Mouse (Mus musculus) large intestine, adult 2 months (tissue): ENCODE data around the gene Tmem108. TPM values are rescaled to one million over a fixed set of nuclear protein-coding genes. Genes with fewer than 3 reads are reported as not detected.

ENCODE experiments used
- DNase-seq: peaks from one replicate; pipeline ENCODE4 v3.0.0-alpha.2; 2012; ENCODE audit warnings: low read depth, low spot score
- WGBS: fragments of 180-500 bp; shearing (Covaris S2); methylation state at CpG from one replicate; pipeline ENCODE4 v1.1.7; 2018; 5-methylcytosine and 5-hydroxymethylcytosine counted together
- polyA plus RNA-seq: library from polyadenylated mRNA; depleted of rRNA; stranded (reverse); fragments of >200 nt; gene quantifications from 2 replicates; pipeline ENCODE4 v1.2.3, GENCODE M21; 2012

Gene Tmem108
- polyA plus RNA-seq, 1 experiment = 0.74 TPM

DNA sequence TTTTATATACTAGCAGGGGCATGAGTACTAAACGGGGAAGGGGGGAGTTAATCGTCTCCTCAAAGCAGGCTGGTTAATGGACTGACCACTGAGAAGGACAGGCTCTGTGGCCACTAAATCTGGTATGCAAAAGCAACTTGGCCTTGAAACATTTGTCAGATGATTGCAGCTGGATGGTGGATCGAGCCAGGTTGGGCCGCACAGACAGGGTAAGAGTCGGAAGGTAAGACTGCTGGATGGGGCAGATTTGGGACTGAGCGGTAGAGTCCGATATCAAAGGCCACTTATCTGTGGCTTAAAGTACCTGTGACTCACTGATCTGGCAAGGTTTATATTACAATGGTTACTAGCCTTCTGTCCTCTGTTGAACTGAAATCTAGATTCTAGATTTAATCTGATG is 115.9 kb downstream of the Tmem108 start:
- WGBS = 87% methylated on average over 7 of the region's 7 CpGs
- DNase-seq = no peak

DNA sequence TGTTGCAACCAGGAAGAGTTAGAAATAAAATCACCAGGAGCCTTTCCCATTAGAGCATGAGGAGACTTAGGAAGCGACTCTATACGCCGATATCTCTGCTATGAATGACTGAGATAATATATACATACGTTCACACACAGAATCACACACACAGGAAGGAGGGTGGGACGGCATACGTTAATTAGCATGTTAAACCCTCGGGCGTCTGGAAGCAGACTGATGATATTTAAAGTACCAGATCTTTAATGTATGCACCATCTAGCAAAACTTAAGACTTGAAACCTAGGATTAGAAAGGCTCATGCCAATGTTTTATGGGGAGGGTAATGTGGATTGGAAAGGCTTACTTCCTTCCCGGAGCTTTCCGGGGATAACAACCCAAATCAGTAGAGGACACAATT is 119.3 kb downstream of the Tmem108 start:
- DNase-seq = no peak
- WGBS = 86% methylated on average over 10 of the region's 10 CpGs

DNA sequence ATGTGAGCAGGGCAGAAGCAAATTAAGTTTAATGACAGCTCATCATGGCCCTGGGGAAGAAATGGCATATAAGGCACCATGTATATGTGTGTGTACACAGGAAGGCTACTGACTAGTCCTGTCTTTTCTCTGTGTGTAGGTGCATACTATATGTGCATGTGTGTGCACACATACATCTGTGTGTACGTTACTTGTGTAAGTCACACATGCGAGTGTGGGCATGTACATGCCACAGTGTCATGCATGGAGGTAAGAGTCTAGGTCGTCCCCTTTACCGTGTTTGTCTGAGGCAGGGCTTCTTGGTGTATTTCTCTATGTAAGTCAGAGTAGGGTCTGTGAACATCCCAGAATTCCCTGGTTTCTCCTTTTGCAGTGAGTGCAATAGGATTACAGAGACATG is 120.3 kb downstream of the Tmem108 start:
- no peak for DNase-seq
- 87% methylated on average over 4 of the region's 4 CpGs for WGBS

DNA sequence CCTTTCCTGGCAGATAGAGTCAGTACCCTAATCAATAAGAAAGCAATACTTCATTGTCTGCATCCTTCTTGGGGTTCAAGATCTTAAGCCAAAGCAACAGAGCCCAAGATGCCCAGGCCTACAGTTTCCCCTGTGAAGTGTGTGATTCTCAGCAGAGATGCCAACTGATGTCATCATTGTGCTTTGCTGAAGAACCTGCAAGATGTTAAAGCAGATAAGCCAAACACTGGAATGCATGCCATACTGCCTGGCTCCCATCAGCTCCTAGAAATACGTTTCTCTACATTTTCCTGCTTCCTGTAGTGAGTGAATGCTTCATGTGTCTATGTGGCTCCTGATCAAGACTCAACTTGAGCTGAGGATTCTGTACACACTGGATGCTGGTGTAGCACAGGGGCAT is 122.2 kb downstream of the Tmem108 start:
- 42% methylated on average over 1 of the region's 1 CpGs for WGBS
- DNase-seq = no peak

DNA sequence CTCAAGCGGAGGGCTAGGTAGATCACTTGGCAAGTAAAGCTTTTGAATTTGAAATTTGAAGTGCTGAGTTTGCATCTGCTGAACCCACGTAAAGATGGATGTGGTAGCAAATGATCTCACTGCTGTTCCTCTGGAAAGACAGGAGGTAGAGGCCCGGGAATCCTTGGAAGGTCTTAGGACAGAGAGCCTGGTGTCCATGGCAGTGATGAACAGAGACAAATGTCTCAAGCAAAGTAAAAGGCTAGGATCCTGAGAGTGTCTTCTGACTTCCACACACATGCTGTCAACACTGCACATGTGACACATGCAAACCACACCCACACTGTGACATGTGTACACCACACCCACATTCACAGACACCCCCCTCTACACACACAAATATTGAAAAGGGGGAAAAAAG is 124.2 kb downstream of the Tmem108 start:
- DNase-seq = no peak
- WGBS = 84% methylated on average over 3 of the region's 3 CpGs

DNA sequence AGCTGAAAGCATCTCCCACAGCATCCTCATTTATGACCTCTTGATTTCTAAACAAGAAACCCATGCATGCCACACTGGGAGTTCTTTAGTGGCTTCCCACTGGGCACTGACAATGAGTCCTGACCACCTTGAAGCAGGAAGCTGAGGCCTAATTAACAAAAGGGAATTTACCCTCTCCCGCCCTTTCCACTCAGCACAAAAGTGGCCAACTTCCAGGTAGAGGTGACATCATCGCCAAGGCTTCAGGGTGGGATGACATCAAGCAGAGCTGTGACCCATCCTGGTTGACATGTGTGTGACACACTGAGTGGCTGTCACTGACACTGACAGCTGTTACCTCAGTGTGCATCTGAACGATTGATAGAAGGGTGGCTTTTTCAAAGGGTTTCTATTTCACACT is 124.8 kb downstream of the Tmem108 start:
- 29% methylated on average over 3 of the region's 3 CpGs for WGBS
- DNase-seq = no peak

DNA sequence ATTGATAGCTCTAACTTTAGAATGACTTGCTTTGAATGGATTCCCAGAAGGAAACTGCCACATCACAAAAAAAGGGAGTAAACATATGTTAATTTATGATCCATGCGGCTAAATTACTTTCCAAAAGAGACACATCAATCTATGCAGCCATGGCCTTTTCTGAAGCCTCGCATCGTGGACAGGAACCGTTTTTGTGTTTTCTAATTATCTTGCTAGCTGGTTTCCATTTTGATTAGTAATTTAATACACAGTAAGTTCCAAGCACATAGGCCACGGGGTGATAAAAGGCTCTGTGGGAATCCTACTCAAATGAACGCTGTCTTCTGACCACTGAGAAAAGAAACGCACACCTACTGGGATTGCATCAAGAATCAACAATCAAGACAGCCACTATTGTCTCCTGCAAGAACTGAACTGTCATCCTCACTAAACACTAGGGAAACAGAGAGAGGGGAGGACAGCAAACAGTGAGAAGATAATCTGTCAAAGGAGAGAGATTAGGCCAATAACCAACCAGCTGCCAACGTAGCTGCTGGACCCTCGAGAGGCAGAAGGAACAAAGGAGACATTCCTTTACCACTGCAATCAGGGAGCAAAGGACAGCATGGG is 132.7 kb downstream of the Tmem108 start:
- DNase-seq = no peak
- 56% methylated on average over 9 of the region's 9 CpGs for WGBS

DNA sequence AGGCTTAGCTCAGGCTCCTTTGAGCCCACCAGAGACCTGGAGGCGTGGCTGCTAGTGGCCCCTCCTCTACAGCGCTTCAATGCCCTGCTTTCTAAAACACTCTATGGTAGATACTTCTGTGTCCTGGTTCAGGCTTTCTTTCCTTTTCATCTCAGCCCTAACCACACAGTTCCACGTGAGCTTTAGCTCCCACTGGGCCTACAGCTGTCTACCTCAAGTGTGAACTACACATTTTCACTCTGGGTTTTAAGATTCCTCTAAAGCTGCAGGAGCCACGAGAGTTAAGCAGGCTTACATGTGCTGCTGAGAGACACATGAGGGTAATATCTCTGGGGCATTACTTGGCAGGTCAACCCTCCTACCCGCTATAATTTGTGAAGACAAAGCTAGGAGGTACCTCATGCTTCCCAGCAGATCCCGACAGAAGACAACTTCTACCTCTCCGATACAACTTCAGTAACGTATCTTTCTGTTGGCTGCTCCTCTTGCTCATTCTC is 134.2 kb downstream of the Tmem108 start:
- no peak for DNase-seq
- 91% methylated on average over 8 of the region's 8 CpGs for WGBS

DNA sequence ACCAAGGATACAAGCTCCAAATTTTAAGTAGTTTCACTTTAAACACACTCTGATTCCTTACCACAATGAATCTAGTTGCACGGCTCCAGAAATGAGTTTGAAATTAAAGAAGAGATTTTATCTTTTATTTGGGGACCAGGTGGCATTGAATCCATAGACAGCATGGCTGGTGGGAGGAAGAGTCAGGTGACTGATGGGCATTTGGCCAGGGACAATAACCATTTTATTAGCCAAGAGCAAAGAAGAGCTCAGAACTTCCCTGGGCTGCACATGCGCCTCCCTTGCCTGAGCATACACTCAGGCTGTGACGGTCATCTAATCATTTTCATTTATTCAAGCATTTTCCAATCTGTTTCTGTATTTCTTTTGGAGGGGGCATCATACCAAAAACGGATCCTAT is 135.5 kb downstream of the Tmem108 start:
- WGBS = 37% methylated on average over 4 of the region's 4 CpGs
- no peak for DNase-seq

DNA sequence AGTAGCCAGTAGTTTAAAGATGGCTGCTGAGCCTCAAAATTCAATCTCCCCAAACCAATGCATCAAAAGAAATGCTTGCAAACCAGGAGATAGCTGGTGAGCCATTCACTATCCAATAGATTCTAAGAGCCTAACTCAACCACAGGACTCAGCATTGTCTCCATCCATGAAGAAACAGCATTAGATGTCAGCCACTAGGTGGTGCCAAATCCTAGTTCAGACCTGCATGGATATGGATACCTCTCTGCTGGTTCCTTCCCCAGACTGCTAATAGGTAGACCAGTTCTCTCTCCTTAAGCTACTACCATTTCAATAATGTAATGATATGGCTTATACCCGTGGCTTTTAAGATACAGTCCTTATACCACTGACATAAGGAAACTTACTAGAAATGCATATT is 137.0 kb downstream of the Tmem108 start:
- DNase-seq = peak; percentile 36
- WGBS = 20% methylated on average over 1 of the region's 1 CpGs

DNA sequence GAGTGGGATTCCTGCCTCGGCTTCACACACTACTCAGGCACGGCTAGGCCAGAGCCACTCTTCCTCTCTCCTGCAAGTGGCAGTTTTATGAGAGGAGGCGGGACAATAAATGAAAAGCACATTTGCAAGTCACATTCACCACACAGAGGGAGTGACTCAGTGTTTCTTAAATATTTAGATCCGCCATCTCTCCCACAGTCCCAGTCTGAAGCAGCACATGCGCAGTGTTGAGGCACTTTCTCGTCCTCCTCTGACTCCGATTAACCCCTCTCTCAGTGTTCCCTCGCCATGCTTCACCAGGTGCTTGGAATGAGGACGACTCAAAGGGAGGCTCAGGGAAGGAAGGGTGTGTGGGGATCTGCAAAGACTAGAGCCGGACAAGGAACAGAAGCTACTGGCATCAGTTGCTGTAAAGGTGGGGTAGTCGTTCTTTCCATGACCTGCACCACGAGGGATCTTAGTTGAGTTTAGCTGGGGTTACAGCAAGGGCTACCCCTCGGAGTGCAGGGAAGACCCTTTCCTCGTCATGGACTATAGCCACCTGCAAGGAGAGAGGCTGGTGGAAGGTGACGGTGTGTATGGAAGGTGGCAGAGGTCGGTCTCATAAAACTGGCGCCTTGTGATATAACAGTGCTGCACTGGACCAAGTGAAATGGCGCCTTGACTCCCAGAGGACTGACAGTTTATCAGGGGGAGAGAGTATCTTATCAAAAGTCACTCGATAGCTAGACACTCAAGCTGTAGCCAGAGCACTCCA is 137.9 kb downstream of the Tmem108 start:
- WGBS = 51% methylated on average over 19 of the region's 19 CpGs
- DNase-seq = no peak

DNA sequence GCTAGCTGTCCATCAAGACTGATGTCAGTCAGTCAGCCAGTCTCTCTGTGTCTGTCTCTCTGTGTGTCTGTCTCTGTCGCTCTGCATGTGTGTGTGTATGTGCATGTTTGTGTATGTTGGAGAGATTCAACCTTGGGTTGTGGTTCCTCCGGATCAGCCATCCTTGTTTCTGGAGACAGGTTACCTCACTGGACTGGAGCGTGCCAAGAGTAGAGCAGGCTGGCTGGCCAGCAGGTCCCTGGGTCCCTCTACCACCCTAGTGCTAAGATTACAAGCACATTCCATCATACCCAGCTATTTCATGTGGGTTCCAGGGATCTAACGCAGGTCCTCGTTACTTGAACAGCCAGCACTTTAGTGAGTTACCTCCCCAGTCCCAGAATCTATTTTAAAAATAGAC is 138.6 kb downstream of the Tmem108 start:
- no peak for DNase-seq
- WGBS = 79% methylated on average over 5 of the region's 5 CpGs

DNA sequence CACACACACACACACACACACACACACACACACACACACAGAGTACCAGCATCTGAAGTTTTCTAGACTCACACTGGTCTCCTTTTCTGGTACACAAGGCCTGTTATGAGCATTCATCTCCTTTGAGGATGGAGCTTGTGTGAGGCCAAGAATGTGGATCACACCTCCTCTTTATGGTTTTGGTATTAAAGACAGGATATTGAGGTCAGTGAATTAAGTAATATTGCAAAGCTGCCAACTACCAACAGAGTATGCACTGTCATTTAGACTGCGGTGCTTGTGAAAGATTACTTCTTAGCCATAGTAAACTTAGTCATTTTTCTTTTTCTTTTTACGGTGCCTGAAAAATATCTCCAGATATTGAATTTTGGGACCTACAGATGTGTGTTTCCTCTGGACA is 139.8 kb downstream of the Tmem108 start:
- no peak for DNase-seq
- WGBS = 95% methylated on average over 2 of the region's 2 CpGs

DNA sequence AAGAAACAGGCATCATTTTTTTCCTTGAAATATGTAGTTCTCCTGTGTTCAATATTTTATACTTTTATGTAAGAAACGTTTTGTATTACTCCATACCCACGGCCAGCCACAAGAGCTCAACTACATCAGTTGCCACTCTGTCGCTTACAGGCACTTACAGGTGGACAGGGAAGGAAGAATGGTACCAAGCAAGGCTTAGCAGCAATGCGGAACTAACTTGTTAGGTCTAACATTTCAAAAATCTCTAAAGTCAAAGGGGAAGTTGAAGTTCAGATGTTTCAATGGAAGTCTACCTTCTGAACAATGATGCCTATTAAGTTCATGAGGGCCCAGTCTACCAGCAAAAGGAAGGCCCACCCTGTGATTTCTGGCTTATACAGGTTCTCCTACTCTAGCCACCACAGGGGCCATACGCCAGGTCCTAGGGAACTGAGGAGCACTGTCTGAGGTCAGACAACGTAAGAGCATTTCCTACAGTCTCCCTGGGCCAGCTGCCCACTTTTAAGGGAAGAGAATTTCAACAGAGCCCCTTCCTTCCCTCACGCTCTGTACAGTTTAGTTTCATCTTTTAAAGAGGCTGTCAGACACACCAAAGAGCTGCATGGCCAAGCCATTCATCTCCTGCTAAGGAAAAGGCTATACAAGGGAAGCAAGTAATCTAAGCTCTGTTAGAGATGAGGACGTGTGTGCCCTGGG is 141.0 kb downstream of the Tmem108 start:
- WGBS = 85% methylated on average over 8 of the region's 8 CpGs
- DNase-seq = no peak

DNA sequence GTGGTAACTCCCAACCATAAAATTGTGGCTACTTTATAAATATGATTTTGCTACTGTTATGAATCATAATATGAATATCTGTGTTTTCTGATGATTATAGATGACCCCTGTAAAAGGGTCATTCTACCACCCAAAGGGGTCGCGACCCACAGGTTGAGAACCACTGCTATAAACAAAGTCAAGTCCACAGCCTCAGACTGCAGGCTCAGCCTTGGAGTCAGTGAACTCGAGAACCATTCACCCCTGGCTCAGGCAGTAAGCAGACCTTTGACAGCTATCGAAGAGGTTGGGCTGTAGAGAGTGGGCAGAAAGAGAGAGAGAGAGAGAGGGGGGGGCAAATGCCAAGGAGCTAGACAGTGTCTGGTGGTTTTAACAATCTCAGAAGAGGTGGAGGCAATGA is 147.4 kb downstream of the Tmem108 start:
- DNase-seq = no peak
- 72% methylated on average over 4 of the region's 4 CpGs for WGBS

DNA sequence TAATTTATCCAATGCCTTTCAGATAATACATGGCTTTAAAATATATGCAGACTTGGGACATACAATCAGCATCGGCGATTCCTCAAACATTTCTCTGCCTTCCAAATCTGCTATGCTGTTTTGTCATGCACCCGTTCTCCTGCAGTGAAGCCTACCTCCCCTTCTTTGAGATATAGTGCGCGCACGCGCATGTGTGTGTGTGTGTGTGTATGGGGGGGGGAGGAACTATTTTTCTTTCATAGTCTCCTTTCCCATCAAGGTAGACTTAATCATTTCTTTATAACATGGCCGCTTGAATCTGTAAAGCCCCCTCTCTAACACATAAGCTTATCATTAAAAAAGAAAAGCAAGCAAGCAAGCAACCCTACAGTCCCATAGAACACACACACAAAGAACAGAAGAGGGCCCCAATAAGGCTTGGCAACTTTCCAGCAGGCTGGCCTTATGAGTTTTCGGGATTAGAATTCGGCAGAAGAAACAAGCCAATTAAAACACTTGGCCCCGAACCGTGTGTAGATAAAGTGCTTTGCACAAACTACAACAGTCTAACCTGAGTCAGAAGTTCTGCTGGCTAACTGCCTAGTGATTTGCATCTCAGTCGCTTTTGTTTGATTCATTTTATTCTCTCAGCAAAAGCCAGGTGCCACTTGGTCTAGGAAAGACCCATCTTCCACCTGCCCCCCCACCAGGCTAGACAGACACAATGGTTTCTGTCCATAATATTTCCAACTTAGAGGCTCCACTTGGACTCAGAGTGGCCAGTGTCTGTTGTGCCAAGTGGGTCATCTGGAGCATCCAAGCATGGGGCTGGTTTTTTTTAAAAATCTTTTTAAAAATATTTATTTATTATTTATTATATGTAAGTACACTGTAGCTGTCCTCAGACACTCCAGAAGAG is 153.2 kb downstream of the Tmem108 start:
- WGBS = 66% methylated on average over 13 of the region's 13 CpGs
- no peak for DNase-seq

DNA sequence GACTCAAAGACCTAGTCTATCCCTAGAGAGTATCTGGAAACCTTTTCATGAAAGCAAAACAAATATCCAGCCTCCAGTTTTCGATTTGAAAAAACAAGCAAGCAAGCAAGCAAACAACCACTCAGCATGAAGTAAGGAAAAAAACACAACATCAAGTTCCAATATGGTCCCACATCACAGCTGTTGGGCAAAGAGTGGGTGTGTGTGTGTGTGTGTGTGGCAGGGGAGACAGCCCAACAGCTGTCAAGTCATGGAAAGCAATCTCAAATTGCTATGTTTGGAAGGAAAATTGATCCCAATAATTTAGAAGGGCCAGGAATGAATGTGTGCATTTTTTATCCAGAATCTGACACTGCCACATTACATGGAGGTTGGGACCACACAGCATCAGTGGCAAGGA is 155.6 kb downstream of the Tmem108 start:
- WGBS = 73% methylated on average over 1 of the region's 1 CpGs
- DNase-seq = no peak

DNA sequence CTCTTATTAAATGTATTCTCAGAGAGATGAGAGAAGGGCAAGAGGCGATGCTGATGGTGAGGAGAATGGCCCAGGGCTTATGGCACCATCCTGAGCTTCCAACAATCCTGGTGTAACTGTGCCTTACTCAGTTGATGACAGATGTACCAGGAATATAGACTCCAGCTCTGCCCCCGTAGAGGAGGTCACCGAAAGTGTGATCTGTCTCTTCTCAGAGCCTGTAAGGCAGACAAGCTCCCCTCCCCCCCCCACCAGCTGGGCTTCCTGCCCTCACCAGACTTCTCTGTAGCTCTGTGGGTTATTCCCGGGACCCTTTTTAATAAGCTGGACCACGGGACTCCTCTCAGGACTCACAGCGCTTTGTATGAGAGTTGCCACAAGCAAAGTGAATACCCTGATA is 157.8 kb downstream of the Tmem108 start:
- 66% methylated on average over 6 of the region's 6 CpGs for WGBS
- no peak for DNase-seq

DNA sequence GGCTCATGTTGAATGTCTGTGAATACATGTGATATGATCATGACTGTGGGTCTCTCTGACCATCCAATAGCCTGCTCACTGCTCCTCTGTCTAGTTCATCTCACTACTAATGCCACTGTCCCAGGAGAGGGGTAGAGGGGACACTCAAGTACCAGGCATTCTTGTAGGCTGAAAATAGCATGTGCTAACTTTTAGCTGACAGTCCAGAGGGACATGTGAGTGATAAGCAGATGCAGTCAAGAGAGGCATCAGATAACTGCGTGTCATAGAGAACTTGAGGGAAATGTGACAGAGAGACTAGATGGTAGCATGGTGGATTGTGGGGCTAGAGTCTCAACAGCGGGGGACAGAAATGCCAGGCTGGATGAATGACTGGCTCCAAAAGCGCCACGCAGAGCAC is 159.8 kb downstream of the Tmem108 start:
- no peak for DNase-seq
- 94% methylated on average over 4 of the region's 4 CpGs for WGBS

DNA sequence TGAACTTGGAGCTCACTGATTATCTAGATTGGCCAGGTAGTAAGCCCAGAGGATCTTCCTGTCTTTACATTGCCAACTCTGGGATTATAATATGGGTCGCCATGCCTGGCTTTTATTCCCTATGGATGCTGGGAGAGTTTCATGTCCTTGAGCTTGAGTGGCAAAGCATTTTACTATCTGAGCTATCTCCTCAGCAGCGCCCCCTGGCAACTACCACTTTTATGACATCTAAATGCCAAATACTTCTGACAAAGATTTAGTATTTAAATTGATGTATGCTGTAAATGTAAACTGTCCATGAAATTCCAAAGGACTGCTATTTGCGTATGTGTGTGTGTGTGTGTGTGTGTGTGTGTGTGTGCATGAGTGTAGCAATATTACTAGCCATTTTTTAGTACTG is 160.8 kb downstream of the Tmem108 start:
- DNase-seq = no peak
- WGBS = 47% methylated on average over 3 of the region's 3 CpGs
